Mouse (Mus musculus): ENCODE results near the gene Uchl4.

Gene Uchl4

DNA sequence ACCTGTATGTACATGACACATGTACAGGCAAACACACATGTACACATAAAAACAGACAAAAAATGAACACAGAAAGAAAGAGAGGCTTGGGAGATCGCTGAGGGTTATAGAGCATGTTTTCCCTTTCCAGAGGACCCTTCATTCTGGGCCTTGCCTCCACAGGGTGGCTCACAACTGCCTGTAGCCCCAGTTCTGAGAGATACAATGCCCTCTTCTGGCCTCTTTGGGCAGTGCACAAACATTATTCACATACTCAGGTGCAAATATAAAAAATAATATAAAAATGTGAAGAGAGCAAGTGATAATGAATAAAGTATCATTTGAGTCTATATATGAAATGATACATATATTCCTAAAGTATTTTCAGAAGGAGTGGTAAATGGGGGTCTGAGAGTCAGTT lies 39.9 kb downstream of the Uchl4 start:
- no peak for DNase-seq (ENCODE audit: low spot score in 2 of 2)

- peak in 1 of 2 experiments; percentile 76 for DNase-seq (ENCODE audit: low spot score in 2 of 2)
Observed at GRCm38 (mm10) chr9:64277706-64278105, 42.7 kb downstream of the Uchl4 start.

GRCm38 (mm10) chr9:64278665-64279310 lies 43.8 kb downstream of the Uchl4 start:
- DNase-seq (ENCODE audit: low spot score in 2 of 2): no peak

DNA sequence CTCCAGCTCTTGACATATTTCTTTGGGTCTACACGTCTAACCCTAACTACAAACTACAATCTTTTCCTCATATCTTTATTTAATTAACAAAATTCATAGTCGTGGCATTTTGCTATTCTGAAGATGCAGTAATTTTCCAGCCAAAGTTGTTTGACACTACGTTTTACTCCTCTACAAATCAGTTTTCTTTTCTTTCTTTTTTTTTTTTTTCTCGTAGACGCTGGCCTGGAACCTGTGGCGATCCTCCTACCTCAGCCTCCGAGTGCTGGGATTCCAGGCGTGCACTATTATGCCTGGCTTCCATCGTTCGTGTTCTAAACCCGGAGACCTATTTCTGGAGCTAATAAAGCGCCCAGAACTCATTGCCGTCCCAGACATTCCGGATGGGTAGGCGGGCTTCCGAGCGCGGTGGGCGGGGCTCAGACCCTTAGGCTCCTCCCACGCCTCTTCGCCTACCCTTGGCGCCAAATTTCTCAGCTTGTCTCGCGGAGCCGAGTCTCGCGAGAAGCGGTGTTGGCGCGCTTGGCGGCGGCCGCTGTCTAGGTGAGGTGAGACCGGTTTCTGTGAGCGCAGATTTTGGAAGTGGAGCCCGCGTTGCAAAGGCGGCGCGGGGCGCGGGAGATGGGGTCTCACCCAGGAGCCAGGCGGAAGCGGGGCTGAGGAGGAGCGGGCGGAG lies 46.2 kb downstream of the Uchl4 start, which contains the start of gene Tipin:
Tipin (plus strand) TSS at position 477 of the 676 bp plus-strand sequence.
- DNase-seq (ENCODE audit: low spot score in 2 of 2): peak; percentile 93 to 95

GRCm38 (mm10) chr9:64281781-64282178 lies 46.8 kb downstream of the Uchl4 start:
- no peak for DNase-seq (ENCODE audit: low spot score in 2 of 2)

- DNase-seq (ENCODE audit: low spot score in 2 of 2): no peak
Observed at GRCm38 (mm10) chr9:64282404-64282987, 47.5 kb downstream of the Uchl4 start.

All from urinary bladder, postnatal 4 days (tissue).